Mouse (Mus musculus) CD4-positive helper T cell, adult 2 months (primary cell): ENCODE measurements around the gene Med12l.
"Not testable (repeated sequence)": the region's sequence is repeated elsewhere in the genome, so short reads cannot be mapped to it uniquely, and the experiment has no call there.

Experiments
- DNase-seq: peaks from one replicate; pipeline ENCODE4 v3.0.0-alpha.2; 2012; ENCODE audit warnings: low read depth, missing footprints, low spot score

The Med12l gene

DNA sequence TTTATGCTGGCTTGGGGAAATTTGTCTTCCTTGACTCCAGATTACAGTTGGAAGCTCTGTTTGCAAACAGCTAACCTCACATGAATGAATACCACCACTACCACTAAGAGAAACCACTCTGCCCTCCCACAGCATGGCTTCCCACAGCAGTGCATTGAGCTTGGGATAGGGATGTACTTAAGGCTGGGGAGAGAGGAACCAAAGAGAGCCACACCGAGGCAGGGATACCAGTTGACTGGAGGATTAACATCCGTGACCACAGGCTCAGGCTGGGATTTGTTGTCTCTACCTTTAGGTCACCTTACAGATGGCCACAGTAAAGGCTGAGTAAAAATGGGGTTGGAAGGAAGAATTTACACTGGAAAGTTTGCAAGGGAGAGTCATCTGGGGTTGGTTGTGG lies 16.6 kb downstream of the Med12l start:
- no peak for DNase-seq

DNA sequence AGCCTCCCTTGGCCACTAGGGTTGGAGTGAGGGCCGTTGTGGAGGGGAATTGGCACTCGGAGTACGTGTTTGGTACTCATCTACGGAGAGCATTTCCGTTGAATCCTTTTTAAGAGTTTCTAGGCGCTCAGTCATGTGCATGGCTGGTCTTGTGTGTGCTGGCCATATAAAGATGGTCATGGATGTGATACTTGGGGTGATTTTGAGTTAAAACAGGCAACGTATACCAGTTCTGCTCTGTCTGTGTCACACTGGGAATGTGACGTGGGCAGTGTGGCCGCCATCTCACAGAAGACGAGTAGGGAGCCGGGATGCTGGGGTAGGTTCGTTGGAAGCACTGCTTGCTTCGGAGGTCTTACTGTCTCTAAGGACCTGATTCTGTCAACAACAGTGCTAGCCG lies 17.3 kb downstream of the Med12l start:
- DNase-seq: no peak

DNA sequence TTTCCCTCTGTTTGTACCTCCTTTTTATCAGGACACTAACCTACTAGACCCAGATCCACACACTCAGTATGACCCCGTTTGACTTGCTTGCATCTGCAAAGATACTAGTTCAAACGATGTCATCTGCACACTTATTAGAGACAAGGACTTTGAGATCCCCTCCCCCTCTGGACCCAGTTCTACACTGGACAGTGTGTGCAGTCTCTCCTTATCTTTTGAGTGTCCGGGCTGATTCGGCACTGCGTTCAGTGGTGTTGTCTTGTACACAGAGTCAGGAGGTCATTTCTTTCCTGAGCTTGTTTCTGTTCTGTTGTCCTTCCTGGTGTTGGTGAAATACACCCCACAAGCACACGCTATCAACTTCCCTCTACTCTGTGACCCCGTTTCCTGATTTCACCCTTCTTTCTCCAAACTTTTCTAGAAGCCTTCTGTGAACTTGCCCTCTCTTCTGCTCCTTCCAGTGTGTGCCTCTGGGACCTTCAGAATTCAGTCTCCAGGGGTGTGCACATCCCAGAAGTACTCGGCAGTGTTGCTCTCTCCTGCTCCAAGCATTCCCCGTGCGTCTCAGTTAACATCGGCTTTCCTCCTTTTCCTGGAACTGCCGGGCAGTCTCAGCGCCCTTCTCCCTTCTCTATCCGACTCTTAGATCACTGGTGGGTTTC lies 19.0 kb downstream of the Med12l start:
- no peak for DNase-seq

DNA sequence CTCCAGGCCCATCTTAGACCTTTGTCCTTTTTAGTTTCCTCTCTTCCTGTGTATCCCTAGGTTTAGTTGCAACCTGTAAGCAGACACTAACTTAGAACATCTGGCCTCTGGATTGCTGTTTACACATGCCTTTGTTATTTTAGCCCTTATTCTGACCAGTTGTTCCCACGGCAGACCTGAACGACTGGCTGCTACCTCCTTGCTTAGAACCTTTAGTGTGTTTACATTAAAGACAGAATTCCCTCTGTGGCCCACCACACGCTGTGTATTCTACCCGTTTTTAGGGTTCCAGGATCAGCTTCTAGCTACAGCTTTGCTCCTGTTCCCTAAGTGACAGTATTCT lies 19.5 kb downstream of the Med12l start:
- no peak for DNase-seq

DNA sequence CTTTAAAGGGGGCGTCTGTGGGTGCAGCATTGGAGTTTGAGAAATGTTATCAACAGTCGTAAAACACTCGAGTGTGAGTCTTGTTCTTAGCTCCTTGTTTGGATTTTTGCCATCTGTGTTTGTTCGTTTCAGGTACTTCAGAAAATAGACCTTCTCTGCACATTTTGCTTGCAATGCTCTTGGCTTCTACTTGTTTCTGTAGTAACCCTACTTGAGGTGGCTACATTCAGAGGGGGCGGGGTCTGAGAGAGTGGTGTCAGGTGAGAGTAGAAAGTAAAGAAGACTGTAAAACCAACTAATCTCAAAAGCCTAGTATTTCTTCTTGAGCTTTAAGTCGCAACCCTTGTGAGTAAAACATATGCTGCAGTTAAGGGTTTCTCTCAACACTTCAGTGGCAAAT lies 23.1 kb downstream of the Med12l start:
- no peak for DNase-seq

DNA sequence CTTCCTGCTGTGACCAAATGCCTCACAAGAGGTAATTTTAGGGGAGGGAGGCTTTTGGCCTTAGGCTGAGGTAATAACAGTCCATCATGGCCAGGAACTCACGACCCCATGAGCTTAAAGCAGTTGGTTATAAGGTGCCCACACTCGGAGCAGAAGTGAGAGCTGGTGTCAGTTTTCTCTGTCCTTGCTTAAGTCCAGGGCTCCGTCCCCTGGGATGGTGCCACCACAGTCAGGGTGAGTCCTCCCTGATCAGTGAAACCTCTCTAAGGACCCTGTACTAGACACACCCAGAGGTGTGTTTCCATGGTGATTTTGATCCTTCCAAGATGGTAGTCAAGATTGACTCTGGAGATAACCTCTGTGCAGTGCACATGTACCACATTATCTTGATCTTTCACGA lies 25.4 kb downstream of the Med12l start:
- DNase-seq: no peak

DNA sequence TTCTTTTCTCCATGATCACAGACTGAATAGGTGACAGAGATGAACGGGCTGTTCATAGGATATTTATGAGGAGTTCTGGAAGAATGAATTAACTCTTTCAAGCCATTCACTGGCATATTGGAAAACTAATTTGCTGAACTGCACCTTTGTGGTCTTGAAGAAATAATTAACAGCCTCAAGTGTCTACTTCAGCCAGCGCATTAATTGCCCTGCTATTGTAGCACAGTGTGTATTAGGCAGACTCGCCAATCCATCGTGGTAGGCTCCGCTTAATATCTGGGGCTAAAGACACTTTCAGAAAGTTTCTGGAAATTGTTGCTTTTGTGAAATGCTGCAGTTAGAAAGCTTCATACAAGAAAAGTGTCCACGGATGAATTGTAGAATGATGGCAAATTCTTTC lies 35.9 kb downstream of the Med12l start:
- DNase-seq: no peak

DNA sequence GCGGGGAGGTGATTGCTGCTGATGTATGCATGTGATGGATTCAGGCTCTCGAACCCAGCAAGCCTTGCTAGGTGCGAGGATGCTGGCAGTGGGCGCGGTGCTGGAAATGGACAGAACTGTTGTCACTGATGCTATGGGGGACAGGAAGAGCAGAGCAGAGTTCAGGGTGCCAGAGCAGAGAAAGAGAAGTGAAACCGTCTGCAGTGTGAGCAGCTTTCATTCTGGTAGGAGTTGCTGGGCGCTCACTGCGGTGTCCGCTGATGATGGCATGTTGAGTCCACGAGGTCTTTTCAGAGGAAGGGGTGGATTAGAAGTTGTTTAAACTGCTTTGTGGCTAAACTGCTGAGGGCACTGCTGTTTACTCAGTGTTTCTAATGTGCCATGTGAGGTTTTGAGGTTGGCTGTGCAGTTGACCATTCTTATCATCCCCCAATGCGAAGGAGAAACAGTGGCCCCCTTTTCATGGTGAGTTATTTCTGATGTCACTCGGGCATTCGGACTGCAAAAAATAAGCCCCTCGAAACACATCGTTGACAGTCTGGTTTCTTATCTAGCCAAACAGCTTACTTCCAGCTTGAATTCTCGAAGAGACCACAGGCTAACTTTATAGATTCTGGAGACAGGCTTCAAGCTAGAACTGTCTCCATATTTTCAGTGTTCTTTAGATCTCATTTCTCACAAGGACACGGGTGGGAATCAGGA lies 49.4 kb downstream of the Med12l start:
- DNase-seq: no peak

DNA sequence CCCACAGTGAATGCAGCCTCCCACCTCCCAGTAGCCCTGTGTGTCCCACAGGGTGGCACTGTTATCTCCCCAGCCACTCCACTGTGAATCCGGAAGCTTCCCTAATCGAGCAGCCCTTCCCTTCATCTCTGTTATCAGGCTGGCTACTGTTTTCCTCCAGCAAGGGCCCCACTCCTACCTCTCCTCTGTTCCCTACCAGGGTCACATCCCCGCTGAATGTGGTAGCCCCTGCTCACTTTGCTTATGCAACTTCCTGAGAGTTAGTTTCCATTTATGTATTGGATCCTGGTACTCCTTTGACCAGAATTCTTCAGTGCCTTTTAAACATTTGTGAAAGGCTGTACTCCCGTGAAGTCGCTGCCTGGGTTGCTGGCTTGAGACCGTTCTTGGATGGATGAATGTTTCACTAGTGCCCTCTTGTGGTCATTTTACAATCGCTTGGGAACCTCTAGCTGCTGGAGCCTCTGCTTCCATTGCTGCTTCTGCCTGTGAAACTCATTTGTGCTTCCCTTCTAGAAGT lies 53.5 kb downstream of the Med12l start:
- peak; percentile 44 for DNase-seq

DNA sequence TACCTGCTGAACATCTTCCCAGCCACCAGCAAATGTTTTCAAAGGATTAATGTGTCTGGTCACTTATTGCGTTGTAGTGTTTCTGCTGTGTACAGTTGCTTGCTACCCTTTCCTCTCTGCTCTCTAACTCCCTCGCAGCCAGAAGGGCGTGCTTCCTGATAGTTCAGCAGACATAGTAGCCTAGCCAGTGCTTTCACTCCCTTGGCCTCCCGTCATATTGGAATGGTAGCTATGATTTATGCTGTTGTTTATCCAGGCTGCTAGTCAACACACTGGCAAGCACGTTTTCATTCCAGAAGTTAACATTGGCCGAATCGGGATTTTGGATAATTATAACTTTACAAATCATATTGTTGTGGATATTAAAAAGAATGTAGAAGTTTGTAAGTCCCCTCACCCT lies 54.5 kb downstream of the Med12l start:
- DNase-seq: no peak

DNA sequence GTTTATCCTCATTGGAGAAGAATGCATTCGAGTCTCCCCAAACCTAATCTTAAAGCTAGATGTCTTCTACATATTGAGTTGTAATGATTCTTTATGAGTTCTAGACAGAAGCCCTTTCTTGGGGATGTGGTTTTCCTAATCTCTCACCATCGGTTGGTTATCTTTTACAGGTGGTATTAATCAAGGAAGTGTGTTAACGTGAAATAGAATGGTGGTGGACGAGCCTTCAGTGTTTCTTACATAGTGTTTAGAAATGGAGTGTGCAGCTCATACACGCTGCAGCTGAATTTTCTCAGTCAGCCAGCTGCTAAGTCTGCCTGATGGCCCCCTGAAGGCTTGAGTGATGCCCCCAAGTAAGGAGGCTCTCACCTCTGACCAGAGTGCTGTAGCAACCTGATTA lies 56.5 kb downstream of the Med12l start:
- DNase-seq: peak; percentile 48

DNA sequence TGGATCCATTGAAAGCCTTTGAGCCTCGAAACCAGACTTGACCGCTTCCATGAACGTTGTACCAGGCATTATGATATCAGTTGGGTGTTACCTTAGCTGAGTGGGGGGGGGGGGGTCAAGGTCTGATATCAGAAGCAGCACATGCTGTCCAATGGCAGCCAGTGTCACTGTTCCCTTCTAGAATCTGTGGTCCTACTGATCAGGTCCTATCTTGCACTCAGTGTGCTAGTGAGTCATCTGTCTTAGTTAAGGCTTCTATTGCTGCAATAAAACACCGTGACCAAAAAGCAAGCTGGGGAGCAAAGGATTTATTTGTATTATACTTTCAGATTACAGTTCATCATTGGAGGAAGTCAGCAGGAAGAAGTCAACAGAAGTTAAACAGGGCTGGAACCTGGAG lies 57.8 kb downstream of the Med12l start:
- no peak for DNase-seq

DNA sequence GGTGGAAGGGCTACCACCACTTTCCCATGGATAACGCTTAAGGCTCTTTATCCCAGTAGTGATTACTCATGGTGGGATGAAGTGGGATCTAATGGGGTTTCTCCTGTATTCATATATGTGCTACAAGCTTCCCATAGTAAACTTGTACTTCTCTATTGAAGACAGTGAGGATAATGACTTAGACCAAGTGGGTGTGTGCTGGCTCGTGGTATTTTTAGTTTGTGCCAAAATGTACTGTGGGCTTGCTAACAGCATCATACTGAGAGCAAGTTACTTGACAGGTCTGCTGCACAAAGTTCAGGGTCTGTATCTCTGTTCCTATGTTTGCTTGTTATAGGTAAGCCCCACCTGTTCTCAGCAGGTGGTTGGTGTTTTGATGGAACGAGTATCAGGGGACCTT lies 60.3 kb downstream of the Med12l start:
- DNase-seq: no peak

DNA sequence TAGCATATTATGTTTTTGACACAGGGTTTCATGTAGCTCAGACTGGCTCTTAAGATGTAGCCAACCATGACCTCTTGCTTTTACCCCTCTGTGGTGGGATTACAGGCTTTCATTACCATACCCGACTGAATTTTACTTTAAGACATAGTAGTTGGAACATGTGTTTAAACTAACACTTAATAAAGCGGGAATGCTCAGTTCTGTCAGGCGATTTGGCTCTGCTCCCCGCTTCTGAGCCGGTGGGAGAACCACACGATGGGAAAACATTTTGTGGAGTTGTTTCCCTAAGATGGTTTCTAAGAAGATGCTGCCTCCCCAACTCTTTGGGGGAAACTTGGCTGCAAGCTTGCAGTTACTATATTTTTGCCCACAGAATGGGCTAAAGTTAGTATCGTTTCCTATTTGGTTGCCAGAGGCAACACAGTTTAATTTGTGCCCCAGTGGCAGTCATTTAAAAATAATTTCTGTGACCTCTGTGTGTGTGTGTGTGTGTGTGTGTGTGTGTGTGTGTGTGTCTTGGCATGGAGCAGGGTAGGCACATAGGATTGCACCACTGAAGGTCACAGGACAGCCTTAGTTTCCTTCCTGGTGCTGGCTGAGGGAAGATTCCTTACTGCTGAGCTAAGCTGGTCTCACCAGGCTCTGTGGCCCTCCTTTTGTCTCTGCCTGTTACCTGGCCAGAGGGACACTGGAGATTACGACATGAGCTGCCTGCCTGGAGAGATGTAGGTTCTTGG lies 61.1 kb downstream of the Med12l start:
- no peak for DNase-seq

DNA sequence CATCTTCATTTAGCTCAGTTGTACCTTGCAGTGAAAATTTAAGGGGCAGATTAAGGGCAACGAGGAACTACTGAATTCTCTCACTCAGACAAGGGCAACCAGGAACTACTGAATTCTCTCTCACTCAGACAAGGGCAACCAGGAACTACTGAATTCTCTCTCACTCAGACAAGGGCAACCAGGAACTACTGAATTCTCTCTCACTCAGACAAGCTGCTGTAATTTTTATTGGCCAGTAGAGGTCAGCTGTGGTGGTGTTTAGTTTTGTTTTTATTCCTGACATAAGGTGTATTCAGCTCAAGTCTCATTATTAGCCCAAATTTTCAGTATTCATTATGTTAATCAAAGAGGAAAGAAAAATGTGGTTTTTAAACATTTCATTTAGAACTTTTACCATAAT lies 63.4 kb downstream of the Med12l start:
- not testable (repeated sequence) for DNase-seq

DNA sequence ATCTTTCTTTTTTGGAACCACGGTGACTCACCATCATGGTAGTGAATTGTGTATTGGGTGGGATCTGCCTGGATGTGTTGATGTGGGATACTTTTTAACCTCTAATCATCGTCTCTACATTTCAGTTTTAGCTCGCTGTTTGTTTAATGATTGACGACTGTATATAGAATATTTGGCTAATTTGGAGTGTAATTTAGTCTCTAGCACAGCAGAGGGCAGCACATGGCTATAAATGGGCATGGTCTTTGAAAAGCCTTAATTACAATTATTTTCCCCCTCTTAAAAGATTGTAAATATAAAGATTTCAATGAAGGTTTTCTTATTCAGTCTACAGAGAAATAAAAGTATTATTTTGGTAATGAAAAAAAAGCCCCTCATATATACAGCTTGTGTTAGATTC lies 71.7 kb downstream of the Med12l start:
- peak; percentile 24 for DNase-seq

DNA sequence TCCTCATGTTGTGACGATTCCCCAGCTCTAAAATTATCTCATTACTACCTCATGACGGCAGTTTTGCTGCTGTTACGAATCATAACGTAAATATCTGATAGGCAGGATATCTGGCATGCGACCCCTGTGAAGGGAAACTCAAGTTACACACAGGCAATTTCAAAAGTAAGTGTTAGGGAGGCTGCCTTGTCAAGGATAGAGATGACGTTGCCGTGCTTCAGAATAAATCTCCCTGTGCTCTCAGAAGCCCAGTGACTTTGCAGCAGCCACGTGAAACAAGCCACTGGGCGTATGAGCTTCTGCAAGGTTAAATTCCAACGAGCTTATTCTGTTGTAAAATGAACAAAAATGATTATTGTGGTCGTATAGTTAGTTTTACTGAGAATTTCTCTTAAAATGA lies 73.0 kb downstream of the Med12l start:
- no peak for DNase-seq

DNA sequence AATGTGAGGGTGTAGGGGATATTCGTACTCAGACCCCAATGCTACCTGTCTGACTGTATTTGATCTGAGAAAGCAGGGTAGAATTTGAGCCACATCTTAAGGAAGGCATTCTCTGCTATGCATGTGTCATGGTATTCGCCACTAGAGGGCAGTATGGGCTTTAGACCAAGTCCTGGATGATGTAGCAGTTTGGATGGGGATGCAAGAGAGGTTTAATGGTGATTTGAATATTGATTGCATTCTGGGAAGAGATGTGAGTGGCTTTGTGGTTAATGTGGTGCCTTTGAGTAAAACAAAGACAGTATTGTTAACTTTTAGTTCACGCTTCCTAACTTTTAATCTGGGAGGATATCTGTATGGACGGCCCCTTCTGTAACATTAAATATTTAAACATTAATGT lies 73.7 kb downstream of the Med12l start:
- DNase-seq: peak; percentile 84

DNA sequence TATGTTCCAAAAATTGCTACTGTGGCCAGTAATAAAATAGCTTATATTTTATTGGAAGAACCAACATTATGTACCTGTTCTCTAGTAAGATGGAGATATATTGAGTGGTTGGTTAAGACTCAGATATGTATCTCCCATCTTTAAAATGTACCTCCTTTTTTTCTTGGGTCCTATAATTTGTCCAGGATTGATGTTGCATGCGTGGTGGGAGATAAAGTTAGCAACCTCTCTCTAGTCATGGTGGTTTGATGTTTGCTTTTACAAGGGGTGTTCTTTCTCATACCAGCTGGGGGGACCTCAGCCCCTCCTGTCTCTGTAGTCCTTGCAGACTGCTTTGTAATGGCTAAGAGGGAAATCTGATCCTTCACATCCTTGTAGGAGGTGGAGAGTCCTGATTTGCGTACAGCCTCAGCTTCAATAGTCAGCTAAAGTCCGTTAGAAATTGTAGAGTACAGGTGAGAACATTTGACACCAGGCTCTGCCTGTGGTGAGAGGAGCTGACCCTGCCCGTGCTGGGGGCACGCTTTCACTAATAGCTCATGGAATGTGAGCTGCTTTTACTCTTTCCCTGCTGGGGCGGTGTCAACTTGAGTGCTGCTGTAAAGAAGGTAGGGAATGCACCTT lies 74.8 kb downstream of the Med12l start:
- DNase-seq: no peak

DNA sequence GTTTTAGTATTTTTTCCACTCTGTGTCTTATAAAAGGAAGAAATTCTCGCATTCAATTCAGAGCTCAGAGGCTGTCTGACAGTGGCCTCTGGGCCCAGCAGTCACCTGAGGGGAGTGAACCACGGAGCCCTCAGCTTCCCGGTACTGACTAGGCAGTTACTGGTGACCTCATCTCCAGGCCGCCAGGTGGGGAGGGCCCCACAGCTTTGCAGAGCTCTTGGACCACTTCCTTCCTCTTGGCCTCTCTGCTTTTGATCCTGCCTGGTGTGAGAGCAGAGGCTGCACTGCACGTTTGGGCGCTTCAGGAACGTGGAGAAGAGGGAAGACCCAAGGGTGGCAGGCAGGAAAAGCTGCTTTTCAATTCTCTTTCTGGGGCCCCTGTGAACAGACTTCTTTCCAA lies 75.3 kb downstream of the Med12l start:
- DNase-seq: peak; percentile 80

DNA sequence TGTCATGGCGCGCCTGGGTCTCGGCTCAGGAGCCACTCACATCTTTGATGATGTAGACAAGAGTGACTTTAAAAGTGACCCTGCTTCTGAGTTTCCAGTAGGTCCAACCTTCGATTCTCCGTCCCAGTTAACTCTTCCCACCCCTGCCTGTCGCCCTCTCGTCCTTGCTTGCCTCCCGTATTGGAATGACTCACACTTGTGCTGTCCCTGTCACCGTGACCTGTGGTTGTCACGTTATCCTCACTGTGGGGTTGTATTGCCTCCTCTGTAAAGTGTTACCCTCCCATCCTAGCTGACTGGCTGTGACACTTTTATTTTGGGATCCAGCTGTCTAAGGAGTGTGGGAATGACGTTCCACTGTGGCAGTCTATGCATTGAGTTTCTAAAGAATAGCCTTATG lies 87.1 kb downstream of the Med12l start:
- no peak for DNase-seq

DNA sequence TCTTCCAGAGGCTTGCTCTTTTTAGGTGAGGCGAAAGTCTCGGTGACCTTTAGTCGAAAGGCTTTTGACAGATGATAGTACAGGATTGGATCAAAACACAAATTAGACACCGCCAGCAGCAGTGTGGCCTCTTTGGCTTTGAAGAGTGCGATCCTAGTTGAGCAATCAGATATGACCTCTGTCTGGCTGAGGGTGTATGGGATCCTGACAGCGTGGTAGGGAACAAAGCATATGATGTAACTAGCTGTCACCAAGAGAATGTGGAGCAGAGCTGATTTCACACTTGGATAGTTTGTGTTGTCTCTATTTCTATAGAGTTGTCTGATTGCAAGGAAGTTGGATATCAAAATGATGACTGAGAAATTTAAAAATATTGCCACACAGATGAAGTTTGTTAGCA lies 91.8 kb downstream of the Med12l start:
- DNase-seq: no peak
